Mouse (Mus musculus): ENCODE results near the gene Dcaf5. TPM values are rescaled to one million over a fixed set of nuclear protein-coding genes. Genes with fewer than 3 reads are reported as not detected.

Dcaf5 gene
- polyA plus RNA-seq, 1 experiment from 2014 or later = 17.4 TPM

GRCm38 (mm10) chr12:80440957-80441356 lies 4.6 kb upstream of the Dcaf5 start:
- Histone ChIP-seq H3K27me3 (no peaks in the 10 kb centered on the region), H3K36me3 (no peaks in the 10 kb centered on the region), H3K4me2 (replicated peaks) (no peak overlapping the region), H3K27ac (no peak overlapping the region), H3K4me3 (no peak overlapping the region), H3K4me1 (peaks cover 7% of the 10 kb centered on the region; the same call in 1 of the 2 replicates), H3K9ac (no peak overlapping the region), H3K9me3 (no peaks in the 10 kb centered on the region)
- 69% methylated on average over 2 of the region's 2 CpGs for WGBS
- ATAC-seq (ENCODE audit: low FRiP score, low read depth) = no peak

- H3K27ac ChIP-seq = peak overlapping the region; percentile 95; the same call in 1 of the 2 replicates
- peak overlapping the region; percentile 79 for H3K9ac ChIP-seq
- WGBS = 22% methylated on average over 4 of the region's 4 CpGs
- peak overlapping the region; percentile 79 for H3K4me2 ChIP-seq (replicated peaks)
- no peak for ATAC-seq (ENCODE audit: low FRiP score, low read depth)
- H3K4me1 ChIP-seq = peaks cover 18% of the 10 kb centered on the region
- H3K4me3 ChIP-seq = peak overlapping the region; percentile 95
- H3K36me3 ChIP-seq = no peaks in the 10 kb centered on the region; the same call in 1 of the 2 replicates
- H3K9me3 ChIP-seq = no peaks in the 10 kb centered on the region
- no peaks in the 10 kb centered on the region for H3K27me3 ChIP-seq
Observed at GRCm38 (mm10) chr12:80437051-80437675, 762 bp upstream of the Dcaf5 start.

GRCm38 (mm10) chr12:80435887-80436286 lies 514 bp downstream of the Dcaf5 start:
- Histone ChIP-seq H3K4me3 (peak overlapping the region; percentile 95), H3K9ac (peak overlapping the region; percentile 79), H3K27me3 (no peaks in the 10 kb centered on the region), H3K36me3 (no peaks in the 10 kb centered on the region; the same call in 1 of the 2 replicates), H3K9me3 (no peaks in the 10 kb centered on the region), H3K4me2 (replicated peaks) (peak overlapping the region; percentile 79), H3K27ac (peak overlapping the region; percentile 95), H3K4me1 (peaks cover 18% of the 10 kb centered on the region)
- 0% methylated on average over 8 of the region's 10 CpGs for WGBS
- ATAC-seq (ENCODE audit: low FRiP score, low read depth) = peak; percentile 26; the same call in 1 of the 2 replicates

- H3K36me3 ChIP-seq = no peaks in the 10 kb centered on the region; the same call in 1 of the 2 replicates
- H3K9me3 ChIP-seq = no peaks in the 10 kb centered on the region
- peak overlapping the region; percentile 79 for H3K9ac ChIP-seq
- peaks cover 18% of the 10 kb centered on the region for H3K4me1 ChIP-seq
- peak overlapping the region; percentile 95 for H3K27ac ChIP-seq
- H3K4me2 ChIP-seq (replicated peaks) = peak overlapping the region; percentile 79
- ATAC-seq (ENCODE audit: low FRiP score, low read depth) = peak; percentile 79
- WGBS = under 1% methylated on average over 60 of the region's 64 CpGs
- H3K27me3 ChIP-seq = no peaks in the 10 kb centered on the region
- peak overlapping the region; percentile 95 for H3K4me3 ChIP-seq
Observed at GRCm38 (mm10) chr12:80434961-80435691, 1.3 kb downstream of the Dcaf5 start.

- Histone ChIP-seq H3K4me3 (peak overlapping the region; percentile 95), H3K4me2 (replicated peaks) (peak overlapping the region; percentile 79), H3K27me3 (no peaks in the 10 kb centered on the region), H3K27ac (peak overlapping the region; percentile 95), H3K36me3 (no peaks in the 10 kb centered on the region; the same call in 1 of the 2 replicates), H3K9me3 (no peaks in the 10 kb centered on the region), H3K9ac (peak overlapping the region; percentile 79), H3K4me1 (peaks cover 18% of the 10 kb centered on the region)
- WGBS = 8% methylated on average over 10 of the region's 10 CpGs
- 0 out of 2 replicates have a peak, but pooled peaks have one; percentile 1 for ATAC-seq (ENCODE audit: low FRiP score, low read depth)
Observed at GRCm38 (mm10) chr12:80434601-80434960, 1.8 kb downstream of the Dcaf5 start.

GRCm38 (mm10) chr12:80433266-80433665 lies 3.1 kb downstream of the Dcaf5 start:
- Histone ChIP-seq H3K9me3 (no peaks in the 10 kb centered on the region), H3K9ac (no peak overlapping the region), H3K4me2 (replicated peaks) (no peak overlapping the region), H3K36me3 (peaks cover 7% of the 10 kb centered on the region), H3K4me3 (no peak overlapping the region), H3K27me3 (no peaks in the 10 kb centered on the region), H3K27ac (no peak overlapping the region), H3K4me1 (peaks cover 18% of the 10 kb centered on the region)
- ATAC-seq (ENCODE audit: low FRiP score, low read depth) = no peak
- 67% methylated on average over 4 of the region's 4 CpGs for WGBS

- Histone ChIP-seq H3K36me3 (peaks cover 29% of the 10 kb centered on the region), H3K9me3 (no peaks in the 10 kb centered on the region), H3K9ac (no peak overlapping the region), H3K4me3 (no peak overlapping the region), H3K4me2 (replicated peaks) (no peak overlapping the region), H3K27me3 (no peaks in the 10 kb centered on the region), H3K4me1 (no peaks in the 10 kb centered on the region), H3K27ac (no peak overlapping the region)
- ATAC-seq (ENCODE audit: low FRiP score, low read depth) = no peak
- 88% methylated on average over 3 of the region's 3 CpGs for WGBS
Observed at GRCm38 (mm10) chr12:80427683-80428082, 8.7 kb downstream of the Dcaf5 start.

- H3K4me1 ChIP-seq = no peaks in the 10 kb centered on the region
- H3K27ac ChIP-seq = no peak overlapping the region
- no peak overlapping the region for H3K4me3 ChIP-seq
- 94% methylated on average over 2 of the region's 2 CpGs for WGBS
- H3K36me3 ChIP-seq = peaks cover 46% of the 10 kb centered on the region
- H3K9me3 ChIP-seq = peaks cover 18% of the 10 kb centered on the region
- H3K27me3 ChIP-seq = no peaks in the 10 kb centered on the region
- H3K4me2 ChIP-seq (replicated peaks) = no peak overlapping the region
- no peak for ATAC-seq (ENCODE audit: low FRiP score, low read depth)
- no peak overlapping the region for H3K9ac ChIP-seq
Observed at GRCm38 (mm10) chr12:80415100-80415499, 21.3 kb downstream of the Dcaf5 start.

GRCm38 (mm10) chr12:80410855-80411254 lies 25.5 kb downstream of the Dcaf5 start:
- Histone ChIP-seq H3K27ac (no peak overlapping the region), H3K4me3 (no peak overlapping the region), H3K4me1 (no peaks in the 10 kb centered on the region), H3K4me2 (replicated peaks) (no peak overlapping the region), H3K36me3 (peaks cover 45% of the 10 kb centered on the region), H3K9ac (no peak overlapping the region), H3K27me3 (no peaks in the 10 kb centered on the region), H3K9me3 (peaks cover 11% of the 10 kb centered on the region)
- ATAC-seq (ENCODE audit: low FRiP score, low read depth) = no peak
- 94% methylated on average over 8 of the region's 8 CpGs for WGBS

- H3K4me2 ChIP-seq (replicated peaks) = no peak overlapping the region
- H3K27ac ChIP-seq = no peak overlapping the region
- no peaks in the 10 kb centered on the region for H3K4me1 ChIP-seq
- peaks cover 51% of the 10 kb centered on the region for H3K36me3 ChIP-seq
- no peaks in the 10 kb centered on the region for H3K27me3 ChIP-seq
- no peaks in the 10 kb centered on the region for H3K9me3 ChIP-seq
- H3K9ac ChIP-seq = no peak overlapping the region
- WGBS = 54% methylated on average over 3 of the region's 3 CpGs
- no peak overlapping the region for H3K4me3 ChIP-seq
- ATAC-seq (ENCODE audit: low FRiP score, low read depth) = no peak
Observed at GRCm38 (mm10) chr12:80407824-80408223, 28.6 kb downstream of the Dcaf5 start.

- 42% methylated on average over 3 of the region's 3 CpGs for WGBS
- ATAC-seq (ENCODE audit: low FRiP score, low read depth) = no peak
- H3K27me3 ChIP-seq = no peaks in the 10 kb centered on the region
Observed at GRCm38 (mm10) chr12:80406650-80407049, 29.8 kb downstream of the Dcaf5 start.

GRCm38 (mm10) chr12:80404139-80404538 lies 32.3 kb downstream of the Dcaf5 start:
- no peak for ATAC-seq (ENCODE audit: low FRiP score, low read depth)
- Histone ChIP-seq H3K27ac (no peak overlapping the region), H3K4me3 (no peak overlapping the region), H3K36me3 (peaks cover 58% of the 10 kb centered on the region), H3K4me2 (replicated peaks) (no peak overlapping the region), H3K9ac (no peak overlapping the region), H3K4me1 (no peaks in the 10 kb centered on the region), H3K27me3 (no peaks in the 10 kb centered on the region), H3K9me3 (no peaks in the 10 kb centered on the region)
- 94% methylated on average over 6 of the region's 6 CpGs for WGBS

More at GRCm38 (mm10) chr12:80406650-80407049, 29.8 kb downstream of the Dcaf5 start:
- Histone ChIP-seq H3K4me3 (no peak overlapping the region), H3K4me1 (no peaks in the 10 kb centered on the region), H3K4me2 (replicated peaks) (no peak overlapping the region), H3K9me3 (no peaks in the 10 kb centered on the region), H3K9ac (no peak overlapping the region), H3K27ac (no peak overlapping the region), H3K36me3 (peaks cover 55% of the 10 kb centered on the region)
